Mouse (Mus musculus): ENCODE results near the gene Pccb.

DNA sequence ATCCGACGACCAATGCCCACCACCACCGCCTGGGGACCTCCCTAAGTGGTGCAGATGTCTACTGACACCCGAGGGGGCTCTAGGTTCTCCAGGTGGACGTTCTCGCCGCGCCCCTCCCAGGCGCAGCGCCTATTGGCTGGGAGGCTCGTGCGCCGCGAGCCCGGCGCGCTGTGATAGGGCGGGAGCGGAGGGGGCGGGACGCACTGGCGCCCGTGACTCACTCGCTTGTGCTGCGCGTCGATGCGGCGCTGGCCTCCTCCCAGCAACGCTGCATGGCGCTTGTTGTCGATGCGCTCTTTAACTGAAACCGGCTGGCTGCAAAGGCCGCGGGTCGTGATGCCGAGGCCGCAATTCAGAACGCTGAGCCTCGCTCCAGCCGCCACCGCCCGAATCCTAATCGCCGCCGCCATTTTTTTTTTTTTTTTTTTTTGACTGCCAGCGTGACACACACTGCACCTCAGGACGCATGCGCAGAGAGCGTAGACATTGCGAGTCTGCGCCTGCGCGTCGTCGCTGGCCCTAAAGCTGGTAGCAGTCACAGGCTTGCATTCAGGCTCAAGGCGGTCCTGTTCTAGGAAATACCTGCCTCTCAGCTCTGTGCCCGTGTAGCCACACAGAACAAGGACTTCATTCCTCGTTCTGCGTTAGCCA, at the start of gene Pccb:
- peak; percentile 97 for TF ChIP-seq POLR2A (IDR thresholded peaks at IDR 0.05; ENCODE audit: insufficient read depth, low read depth, low read length)
- TF ChIP-seq CTCF (IDR thresholded peaks at IDR 0.05), result peak; percentile 36; the same call in 1 of the 2 replicates

Data from heart, adult 2 months (tissue).